Mouse (Mus musculus): ENCODE measurements around the gene Rbms3.

The Rbms3 gene

GRCm38 (mm10) chr9:117252411-117252861 lies 377.3 kb downstream of the Rbms3 start:
- in situ Hi-C loops (cut with MseI, MboI) = no loop called here

- in situ Hi-C loops (cut with MseI, MboI) = no loop called here
These were observed 378.0 kb downstream of the Rbms3 start for GRCm38 (mm10) chr9:117251521-117252368.

- in situ Hi-C loops (cut with MseI, MboI) = no loop called here
These were observed 378.9 kb downstream of the Rbms3 start for GRCm38 (mm10) chr9:117250831-117251165.

GRCm38 (mm10) chr9:117250036-117250830 lies 379.5 kb downstream of the Rbms3 start:
- in situ Hi-C loops (cut with MseI, MboI) = no loop called here

GRCm38 (mm10) chr9:117247311-117247980 lies 382.3 kb downstream of the Rbms3 start:
- in situ Hi-C loops (cut with MseI, MboI) = no loop called here

GRCm38 (mm10) chr9:117246173-117246572 lies 383.5 kb downstream of the Rbms3 start:
- in situ Hi-C loops (cut with MseI, MboI) = no loop called here

GRCm38 (mm10) chr9:117243365-117243764 lies 386.3 kb downstream of the Rbms3 start:
- in situ Hi-C loops (cut with MseI, MboI) = no loop called here

- in situ Hi-C loops (cut with MseI, MboI) = no loop called here
These were observed 395.0 kb downstream of the Rbms3 start for GRCm38 (mm10) chr9:117234726-117235075.

GRCm38 (mm10) chr9:117234065-117234725 lies 395.5 kb downstream of the Rbms3 start:
- in situ Hi-C loops (cut with MseI, MboI) = no loop called here

GRCm38 (mm10) chr9:117222741-117223140 lies 407.0 kb downstream of the Rbms3 start:
- in situ Hi-C loops (cut with MseI, MboI) = no loop called here

- in situ Hi-C loops (cut with MseI, MboI) = no loop called here
These were observed 408.2 kb downstream of the Rbms3 start for GRCm38 (mm10) chr9:117221481-117221880.

- in situ Hi-C loops (cut with MseI, MboI) = no loop called here
These were observed 413.5 kb downstream of the Rbms3 start for GRCm38 (mm10) chr9:117216026-117216755.

- in situ Hi-C loops (cut with MseI, MboI) = no loop called here
These were observed 417.7 kb downstream of the Rbms3 start for GRCm38 (mm10) chr9:117212023-117212422.

GRCm38 (mm10) chr9:117210344-117210743 lies 419.4 kb downstream of the Rbms3 start:
- in situ Hi-C loops (cut with MseI, MboI) = no loop called here

- in situ Hi-C loops (cut with MseI, MboI) = no loop called here
These were observed 424.3 kb downstream of the Rbms3 start for GRCm38 (mm10) chr9:117205395-117205794.

GRCm38 (mm10) chr9:117200067-117200658 lies 429.6 kb downstream of the Rbms3 start:
- in situ Hi-C loops (cut with MseI, MboI) = no loop called here

- in situ Hi-C loops (cut with MseI, MboI) = no loop called here
These were observed 432.2 kb downstream of the Rbms3 start for GRCm38 (mm10) chr9:117197531-117197930.

GRCm38 (mm10) chr9:117192565-117193540 lies 436.9 kb downstream of the Rbms3 start:
- in situ Hi-C loops (cut with MseI, MboI) = no loop called here

- in situ Hi-C loops (cut with MseI, MboI) = no loop called here
These were observed 437.6 kb downstream of the Rbms3 start for GRCm38 (mm10) chr9:117192093-117192492.
